Mouse (Mus musculus) embryo, embryonic 11 days (tissue): ENCODE measurements at regions not wholly inside any gene's neighbourhood (a gene's known extent, or its start where the extent isn't known, plus 50 kb on each side); places are given as distances from the start of the nearest gene placed in this dataset.
"Not testable (repeated sequence)": the region's sequence is repeated elsewhere in the genome, so short reads cannot be mapped to it uniquely, and the experiment has no call there.

Experiments used
- DNase-seq: peaks from one replicate; pipeline ENCODE4 v3.0.0-alpha.2; 2015

DNA sequence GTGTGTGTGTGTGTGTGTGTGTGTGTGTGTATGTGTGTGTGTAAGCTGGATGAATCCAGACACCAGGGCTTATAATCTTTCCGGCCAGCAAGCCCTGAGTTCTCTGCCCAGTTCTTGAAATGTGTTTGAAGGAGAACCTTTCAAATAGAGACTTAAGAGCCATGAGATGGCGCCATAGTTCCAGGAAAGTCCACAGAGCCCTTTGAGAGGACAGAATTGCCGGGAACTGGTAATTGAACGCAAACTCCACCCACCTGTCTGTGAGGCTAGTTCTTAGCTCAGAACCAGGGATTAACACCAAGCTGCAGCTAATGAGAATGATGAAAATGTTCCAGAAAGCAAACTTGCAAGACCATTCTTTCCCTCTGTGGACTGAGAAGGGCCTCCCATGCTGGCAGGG, 72.2 kb downstream of the Trim42 start:
- peak; percentile 78 for DNase-seq

DNA sequence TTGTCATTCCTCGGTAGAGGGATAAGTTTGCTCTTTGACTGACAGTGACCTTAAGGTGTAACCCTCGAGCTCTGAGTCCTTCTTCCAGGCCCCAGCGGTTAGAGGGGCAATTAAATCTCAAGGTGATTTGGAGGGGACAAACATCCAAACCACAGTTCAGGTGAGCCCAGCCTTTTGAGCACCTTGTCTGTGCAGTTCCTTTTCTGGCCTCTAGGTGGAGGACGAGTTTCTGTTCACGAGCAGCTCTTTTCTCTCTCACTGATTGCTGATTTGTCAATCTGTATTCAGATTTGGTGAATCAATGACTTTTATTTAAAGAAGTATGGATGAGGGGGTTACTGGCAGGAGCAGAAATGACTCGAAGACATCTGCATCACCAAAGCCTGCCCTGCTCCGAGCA, 74.0 kb downstream of the Trim42 start:
- peak; percentile 48 for DNase-seq

DNA sequence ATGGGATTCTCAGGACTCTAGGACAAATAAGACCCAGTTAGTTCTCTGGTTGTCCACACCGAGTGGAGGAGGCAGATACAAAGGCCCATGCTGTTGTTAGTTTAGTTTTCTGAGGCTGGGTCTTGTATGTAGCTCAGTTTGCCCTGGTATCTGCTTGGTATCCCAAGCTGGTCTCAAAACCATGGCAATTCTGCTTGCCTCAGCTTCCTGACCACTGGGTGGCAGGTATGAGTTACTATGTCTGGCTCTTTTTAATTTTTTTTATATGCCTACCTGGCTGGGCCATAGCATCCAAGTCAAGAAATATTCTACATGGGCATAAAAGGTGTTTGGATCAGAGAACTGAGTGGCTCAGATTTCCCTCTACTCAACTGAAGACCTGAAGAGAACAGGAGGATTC, 77.9 kb downstream of the Trim42 start:
- DNase-seq, result no peak

DNA sequence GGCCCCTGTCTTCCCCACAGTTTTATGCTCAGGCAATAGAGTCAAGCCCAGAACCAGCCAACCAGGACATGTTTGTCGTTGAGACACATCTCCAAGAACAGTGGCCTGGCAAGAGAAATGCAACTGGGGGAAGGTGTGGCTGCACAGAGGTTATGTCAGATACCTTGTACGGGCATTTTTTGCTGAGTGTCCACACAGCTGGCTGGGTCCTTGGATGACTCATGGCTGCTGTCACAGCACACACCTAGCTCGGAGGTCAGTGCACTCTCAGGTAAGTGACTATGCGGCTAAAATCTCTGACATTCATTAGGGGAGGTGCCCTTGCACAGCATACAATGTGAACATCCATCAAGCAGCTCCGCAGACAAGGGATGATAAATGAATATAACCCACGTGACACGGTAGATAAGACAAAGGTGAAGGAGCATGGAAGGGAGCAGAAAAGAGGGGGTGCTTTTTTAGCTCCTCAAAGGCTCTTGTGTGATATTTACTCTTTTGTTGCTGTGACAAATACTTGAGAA, 85.4 kb downstream of the Trim42 start:
- no peak for DNase-seq

DNA sequence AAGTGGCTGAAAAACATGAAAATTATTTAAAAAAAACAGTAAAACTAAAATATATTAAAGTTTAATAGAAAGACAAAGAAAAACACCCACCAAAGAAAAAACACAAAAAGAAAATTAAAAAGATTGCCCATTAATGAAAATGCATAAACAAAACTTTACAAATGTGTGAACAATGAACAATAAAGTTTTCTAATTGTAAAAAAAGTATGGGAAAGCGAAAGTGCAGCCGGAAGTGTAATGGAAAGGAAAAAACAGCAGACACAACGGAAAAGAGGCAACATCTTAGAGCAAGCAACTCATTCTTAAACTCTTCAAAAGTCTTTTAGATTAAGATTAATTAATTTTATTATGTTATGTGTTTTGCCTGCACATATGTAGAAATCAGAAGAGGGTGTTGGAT, 87.7 kb downstream of the Trim42 start:
- no peak for DNase-seq

DNA sequence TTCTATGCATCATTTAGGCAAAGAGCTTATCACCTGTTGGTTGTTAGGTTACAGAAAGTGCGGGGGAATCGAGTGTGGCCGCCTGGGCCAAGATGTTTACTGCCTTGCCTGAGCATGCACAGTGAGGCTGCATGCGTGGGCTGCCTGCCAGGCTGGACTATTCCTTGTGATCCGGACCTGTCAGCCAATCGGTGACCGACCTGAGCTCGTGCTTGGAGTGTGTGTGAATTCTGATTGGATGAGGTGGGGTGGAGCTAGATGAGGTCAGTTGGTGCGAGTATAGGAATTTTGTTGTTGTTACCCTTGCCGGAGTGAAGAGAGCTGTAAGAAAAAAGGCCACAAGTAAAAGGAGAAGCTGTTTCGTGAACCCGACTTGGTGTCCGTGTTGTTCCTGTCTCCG, 94.3 kb downstream of the Trim42 start:
- not testable (repeated sequence) for DNase-seq

DNA sequence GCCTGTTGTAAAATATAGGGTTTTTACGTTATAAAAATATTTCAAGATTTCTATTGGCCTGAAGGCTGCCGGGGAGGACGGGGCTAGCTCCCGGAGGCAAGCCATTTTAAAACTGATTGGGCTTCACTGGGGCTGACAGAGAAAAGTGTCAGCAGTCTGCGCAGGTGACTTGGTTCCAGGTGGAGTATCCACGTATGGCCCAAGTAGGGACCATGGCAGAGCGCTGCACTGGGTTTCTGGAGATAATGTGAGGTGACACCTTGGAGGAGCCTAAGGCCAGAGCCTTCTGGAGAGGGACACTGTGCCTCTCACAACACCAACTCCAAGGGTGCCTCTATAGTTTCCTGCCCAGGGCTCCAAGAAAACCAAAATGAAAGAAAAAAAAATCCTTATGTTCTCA, 95.9 kb downstream of the Trim42 start:
- no peak for DNase-seq

DNA sequence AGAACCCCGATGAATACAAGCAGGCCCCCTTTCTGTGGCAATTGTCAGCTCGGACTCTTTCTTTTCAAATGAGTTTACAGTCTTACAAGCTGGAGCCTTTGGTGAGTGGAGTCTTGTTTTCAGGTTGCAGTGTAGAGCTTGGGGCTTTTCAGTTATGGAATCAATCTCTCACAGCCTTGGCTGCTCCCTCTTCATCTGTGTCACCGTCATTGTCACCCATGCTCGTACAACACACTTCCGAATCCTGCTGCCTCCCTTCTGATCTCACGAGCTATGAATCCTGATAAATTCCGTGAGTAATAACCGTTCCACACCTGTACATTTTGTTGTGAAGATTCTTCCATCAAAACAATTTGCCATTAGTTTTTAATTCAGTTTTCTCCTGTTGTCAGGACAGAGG, 97.7 kb downstream of the Trim42 start:
- no peak for DNase-seq

DNA sequence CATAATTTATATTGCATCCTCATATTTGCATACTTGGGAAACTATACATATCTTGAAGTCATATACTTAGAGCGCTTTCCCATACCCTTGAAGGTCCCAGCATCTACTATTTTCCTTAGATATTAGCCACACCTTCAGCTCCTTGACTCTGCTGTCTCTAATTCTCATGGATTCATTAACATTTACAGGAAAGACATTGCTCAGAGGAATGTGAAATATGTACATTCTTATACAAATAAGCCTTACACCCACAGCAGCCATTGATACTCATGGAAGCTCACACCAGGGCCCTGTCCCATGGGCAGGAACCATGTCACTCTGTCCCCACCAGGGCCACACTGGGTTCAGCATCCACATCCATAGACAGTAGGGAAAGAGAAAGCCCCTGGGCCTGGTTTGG, 122.1 kb downstream of the Trim42 start:
- no peak for DNase-seq

DNA sequence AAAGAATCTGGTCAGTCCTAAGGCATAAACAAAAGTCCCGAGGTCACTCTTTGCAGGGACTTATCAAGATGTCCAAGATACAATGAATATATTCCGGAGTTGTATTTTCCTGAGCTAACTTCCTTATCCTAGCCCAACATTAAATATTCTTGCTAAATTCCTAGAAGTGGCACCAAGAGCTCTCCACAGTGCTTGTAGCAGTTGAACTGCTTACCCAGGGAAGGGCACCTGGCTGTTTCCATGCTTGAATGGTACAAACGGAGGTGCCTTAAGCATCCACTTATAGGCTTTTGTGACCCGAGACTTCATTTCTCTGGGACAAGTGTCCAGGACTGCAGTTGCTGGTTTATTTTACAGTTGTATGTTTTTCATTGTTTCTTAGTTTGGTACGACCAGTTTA, 115.1 kb upstream of the Slc25a36 start:
- DNase-seq, result no peak

DNA sequence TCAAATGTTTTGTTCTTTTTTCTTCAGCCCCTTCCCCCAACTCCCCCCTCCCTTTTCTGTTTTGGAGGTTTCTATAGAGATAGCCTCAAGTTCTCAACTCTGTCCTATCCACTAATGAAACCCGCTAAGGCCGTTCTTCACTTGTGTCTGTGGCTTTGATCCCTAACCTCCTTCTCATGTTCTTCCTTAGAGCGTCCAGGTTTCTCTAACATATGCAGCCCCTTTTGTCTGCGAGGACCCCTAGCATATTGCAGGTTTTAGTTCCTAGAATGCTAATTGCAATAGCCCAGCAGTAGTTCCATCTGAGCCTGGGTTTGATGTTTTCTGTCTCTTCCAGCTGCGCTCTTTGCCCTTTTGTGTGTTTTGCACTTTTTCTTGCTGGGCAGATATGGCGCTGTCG, 113.6 kb upstream of the Slc25a36 start:
- DNase-seq, result peak; percentile 17

DNA sequence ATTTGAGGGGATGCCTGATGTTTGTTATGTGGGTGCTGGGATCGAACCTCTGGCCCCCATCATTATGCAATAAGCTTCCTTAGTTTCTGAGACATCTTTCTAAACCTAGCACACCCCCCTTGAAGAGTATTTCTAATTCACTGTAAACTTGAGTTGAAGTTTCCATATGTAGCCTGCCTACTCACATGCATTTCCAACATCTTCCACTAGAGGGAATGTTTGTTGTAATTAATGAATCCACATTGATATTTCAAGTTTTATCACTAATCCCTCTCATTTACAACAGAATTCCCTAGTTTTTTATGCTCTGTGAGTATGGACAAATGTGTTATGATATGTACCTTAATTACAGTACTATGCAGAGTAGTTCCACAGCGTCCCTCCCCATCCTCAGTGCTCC, 103.8 kb upstream of the Slc25a36 start:
- DNase-seq, result peak; percentile 52

DNA sequence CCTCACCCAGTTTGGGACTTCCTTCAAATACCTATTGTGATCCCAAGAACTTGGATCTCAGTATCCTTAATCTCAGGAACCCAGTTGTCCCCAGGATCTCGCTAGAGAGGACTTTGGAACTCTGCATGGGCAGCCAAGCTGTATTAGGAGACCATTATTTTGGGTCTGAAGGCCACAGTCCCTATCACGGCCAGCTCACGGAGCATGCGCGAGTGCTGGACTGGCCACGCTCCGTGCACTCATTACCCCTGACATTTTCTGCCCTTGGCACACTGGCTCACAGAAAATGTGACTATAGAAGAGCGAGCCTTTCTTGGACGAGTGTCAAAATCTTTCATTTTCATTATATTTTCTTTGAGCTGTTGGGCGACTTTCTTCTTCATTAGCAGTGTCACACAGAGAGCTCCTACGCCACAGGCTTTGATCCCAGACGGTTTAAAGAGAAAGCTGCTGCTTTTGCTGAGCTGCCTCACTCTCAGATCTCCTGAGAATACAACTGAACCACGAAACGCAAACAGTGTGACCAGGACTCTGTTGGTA, 79.4 kb upstream of the Slc25a36 start:
- DNase-seq, result no peak

DNA sequence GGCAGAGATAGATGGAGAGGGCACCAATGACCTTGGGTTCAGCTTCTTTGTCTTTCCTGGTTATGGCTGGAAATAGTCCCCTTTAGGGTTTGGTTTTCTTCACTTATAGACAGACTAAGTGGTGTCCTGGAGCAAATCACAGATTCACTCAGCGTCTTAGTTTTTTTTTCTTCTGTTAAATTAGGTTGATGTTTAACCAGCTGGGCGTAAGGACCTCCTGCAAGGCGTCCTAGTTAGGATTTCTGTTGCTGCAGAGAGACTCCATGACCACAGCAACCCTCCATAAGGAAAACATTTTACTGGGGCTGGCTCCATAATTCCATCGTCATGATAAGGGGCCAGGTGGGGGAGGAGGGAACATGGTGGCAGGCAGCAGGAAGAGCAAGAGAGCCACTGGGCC, 78.7 kb upstream of the Slc25a36 start:
- no peak for DNase-seq

DNA sequence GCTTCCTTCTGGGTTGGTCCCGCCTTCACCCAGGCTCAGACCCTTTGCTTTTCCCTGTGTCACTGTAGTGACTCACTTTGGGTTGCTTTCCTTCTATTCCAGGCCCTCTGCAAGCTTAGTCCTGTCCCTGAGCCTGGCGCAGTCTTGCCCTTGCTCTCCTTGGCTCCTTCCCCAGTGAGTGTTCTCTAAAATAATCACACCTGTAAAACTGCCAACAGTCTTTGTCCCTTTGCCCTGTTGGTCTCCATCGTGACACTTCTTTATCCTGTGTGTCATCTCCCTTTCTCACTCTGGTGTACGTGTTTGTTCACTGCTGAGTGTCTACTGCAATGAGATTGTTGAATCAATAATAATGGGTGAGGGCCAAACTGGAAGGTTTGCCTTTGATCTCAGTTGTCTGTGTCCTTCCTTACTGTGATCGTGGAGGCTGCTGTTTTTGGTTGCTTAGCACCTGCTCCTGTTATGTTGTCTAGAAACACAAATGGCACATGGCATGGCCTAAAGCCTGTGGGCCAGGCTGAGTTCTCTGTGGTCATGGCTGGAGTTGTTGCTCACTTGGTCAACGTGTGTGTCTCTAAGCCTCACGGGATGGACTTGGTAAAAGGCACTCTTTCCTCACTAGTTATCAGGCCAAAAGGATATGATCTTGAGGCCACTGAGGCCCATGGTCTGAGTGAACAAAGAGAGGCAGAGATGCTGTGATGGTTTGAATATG, 77.8 kb upstream of the Slc25a36 start:
- no peak for DNase-seq

DNA sequence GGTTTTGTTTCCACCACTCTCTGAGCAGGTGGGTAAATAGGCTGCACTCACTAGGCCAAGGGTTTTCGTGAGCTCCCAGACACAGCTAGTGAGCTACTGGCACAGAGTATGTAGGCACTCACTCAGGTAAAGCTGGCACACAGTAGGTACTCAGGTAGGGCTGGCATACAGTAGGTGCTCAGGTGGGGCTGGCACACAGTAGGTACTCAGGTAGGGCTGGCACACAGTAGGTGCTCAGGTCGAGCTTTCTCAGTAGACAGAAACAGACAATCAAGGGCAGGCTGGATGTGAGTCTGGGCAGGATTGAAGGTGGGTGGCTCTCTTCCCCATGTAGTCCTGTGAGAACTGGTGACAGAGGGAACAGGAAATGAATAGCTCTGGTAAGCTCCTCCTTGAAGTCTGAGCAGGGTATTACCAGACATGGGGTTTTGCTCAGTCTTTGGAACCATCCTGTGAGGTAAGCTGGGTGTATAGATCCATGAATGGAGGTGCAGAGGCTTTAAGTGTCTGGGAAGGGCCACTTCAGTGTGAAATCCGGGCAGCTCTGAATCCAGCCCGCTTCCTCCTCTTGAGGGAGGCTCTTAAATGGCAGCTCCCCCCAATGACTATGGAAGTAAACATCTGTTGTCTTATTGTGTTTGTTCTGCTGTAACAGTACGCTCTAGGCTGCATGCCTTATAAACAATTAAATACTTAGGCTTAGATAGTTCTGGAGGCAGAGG, 62.4 kb upstream of the Slc25a36 start:
- DNase-seq, result no peak

DNA sequence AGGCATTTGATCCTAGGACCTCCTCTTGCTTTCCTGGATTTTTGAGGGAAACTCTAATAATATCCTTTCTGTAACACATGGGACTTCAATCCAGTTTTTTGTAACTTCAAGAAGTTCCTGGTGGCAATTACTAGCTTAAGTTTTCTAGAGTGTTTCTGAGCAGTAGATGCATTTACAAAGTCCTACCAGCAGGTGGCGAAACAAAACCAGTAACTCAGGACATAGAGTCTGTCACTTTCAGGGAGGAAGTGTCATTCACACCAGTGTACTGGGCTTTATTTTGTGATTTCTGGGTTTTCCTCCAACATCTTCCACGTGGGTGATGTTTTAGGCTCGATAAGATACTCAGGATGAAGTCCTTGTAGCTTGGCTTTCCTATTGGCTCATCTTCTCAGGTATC, 61.1 kb upstream of the Slc25a36 start:
- DNase-seq, result peak; percentile 54

DNA sequence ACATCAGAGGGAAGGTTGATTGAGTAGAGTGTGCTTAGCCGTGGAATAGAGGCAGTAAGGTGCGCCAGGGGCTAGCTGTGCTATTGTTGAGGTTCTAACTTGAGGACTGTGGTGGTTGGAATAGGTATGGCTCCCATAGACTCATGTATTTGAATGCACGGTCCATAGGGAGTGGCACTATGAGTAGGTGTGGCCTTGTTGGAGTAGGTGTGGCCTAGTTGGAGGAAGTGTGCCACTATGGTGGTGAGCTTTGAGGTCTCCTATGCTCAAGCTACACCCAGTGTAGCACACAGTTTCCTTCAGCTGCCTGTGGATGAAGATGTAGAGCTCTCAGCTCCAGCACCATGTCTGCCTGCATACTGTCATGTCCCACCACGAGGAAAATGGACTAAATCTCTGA, 60.5 kb upstream of the Slc25a36 start:
- no peak for DNase-seq

DNA sequence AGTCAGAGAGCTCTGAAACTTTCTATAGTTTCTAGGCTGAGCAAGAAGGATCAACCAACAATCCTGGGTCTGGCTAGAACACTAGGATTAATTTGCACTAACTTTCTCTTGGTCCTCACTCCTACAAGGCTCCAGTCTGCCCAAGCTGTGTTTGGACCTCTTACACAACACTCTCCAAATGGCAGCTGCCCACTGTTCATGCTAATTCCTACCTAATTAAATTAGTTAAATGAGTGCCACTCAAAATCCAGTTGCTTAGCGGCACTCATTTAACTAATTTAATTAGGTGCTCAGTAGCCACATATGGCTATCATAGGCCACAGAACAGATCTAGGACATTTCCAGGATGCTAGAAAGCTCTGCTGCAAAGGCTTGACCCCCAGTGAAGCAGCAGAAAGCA, 59.9 kb upstream of the Slc25a36 start:
- no peak for DNase-seq

DNA sequence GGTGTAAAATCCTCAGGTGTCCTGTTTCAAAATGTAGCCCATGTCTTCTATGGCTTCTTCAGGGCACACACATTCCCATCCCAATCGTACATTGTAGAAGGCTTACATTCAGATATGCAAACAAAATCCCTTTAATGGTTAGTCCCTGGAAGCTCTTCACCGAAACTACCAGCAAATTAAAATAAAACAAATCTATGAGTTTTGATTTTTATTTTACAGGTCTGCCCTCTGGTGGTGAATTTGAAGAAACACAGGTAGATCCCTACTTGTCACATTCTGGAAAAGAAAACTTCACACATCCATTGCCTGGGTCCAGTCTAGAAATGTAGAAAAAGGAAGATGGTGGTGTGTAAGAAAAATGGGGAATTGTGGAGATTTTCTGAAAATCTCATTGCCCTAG, 51.5 kb upstream of the Slc25a36 start:
- DNase-seq, result peak; percentile 36
